Mouse (Mus musculus): ENCODE measurements around the gene Eif2s2.

- TF ChIP-seq CTCF (IDR thresholded peaks at IDR 0.05; ENCODE audit: low read depth, low read length) (no peak), EP300 (IDR thresholded peaks at IDR 0.05; ENCODE audit: insufficient read depth, low read depth, low read length) (no peak), POLR2A (IDR thresholded peaks at IDR 0.05; ENCODE audit: insufficient read depth, low read length) (no peak)
These were observed 60.3 kb downstream of the Eif2s2 start for GRCm38 (mm10) chr2:154832471-154832870.

Data from ES-Bruce4 (cell line).